Mouse (Mus musculus) thymus, adult 2 months (tissue): ENCODE measurements around the gene Cfi. TPM values are rescaled to one million over a fixed set of nuclear protein-coding genes. Genes with fewer than 3 reads are reported as not detected.

ENCODE experiments used
- DNase-seq: peaks from one replicate; pipeline ENCODE4 v3.0.0; 2021
- H3K27ac ChIP-seq: fragments of 200-500 bp; 2 replicates; pipeline ENCODE4 v1.5.1; 2012; ENCODE audit warnings: low read length, control low read depth; ENCODE audit not compliant: control insufficient read depth, insufficient read depth
- H3K27me3 ChIP-seq: fragments of 200-500 bp; 2 replicates; pipeline ENCODE4 v1.6.1; 2012; ENCODE audit warnings: mild to moderate bottlenecking, low read length, moderate library complexity, mixed read lengths; ENCODE audit not compliant: control insufficient read depth, insufficient read depth
- H3K36me3 ChIP-seq: fragments of 200-500 bp; 2 replicates; pipeline ENCODE4 v1.6.1; 2012; ENCODE audit warnings: mild to moderate bottlenecking, low read length, moderate library complexity; ENCODE audit not compliant: control insufficient read depth, insufficient read depth
- H3K4me1 ChIP-seq: fragments of 200-500 bp; replicated peaks from 2 replicates; pipeline ENCODE4 v1.6.1; 2012; ENCODE audit warnings: low read length; ENCODE audit not compliant: control insufficient read depth, insufficient read depth
- H3K4me3 ChIP-seq: fragments of 200-500 bp; 2 replicates; pipeline ENCODE4 v1.5.1; 2012; ENCODE audit warnings: mild to moderate bottlenecking, low read length, control low read depth, moderate library complexity; ENCODE audit not compliant: control insufficient read depth, insufficient read depth
- CTCF ChIP-seq: fragments of 200-500 bp; IDR thresholded peaks from 2 replicates; pipeline ENCODE4 v1.5.1; 2012; ENCODE audit warnings: mild to moderate bottlenecking, control low read depth, low read length, moderate library complexity, borderline replicate concordance; ENCODE audit not compliant: control insufficient read depth, poor library complexity, insufficient read depth; ENCODE audit errors: extremely low read depth
- POLR2A ChIP-seq: fragments of 200-500 bp; IDR thresholded peaks from 2 replicates; pipeline ENCODE4 v1.6.1; 2012; ENCODE audit warnings: mild to moderate bottlenecking, low read length, control low read depth, moderate library complexity; ENCODE audit not compliant: control insufficient read depth, poor library complexity, insufficient read depth; ENCODE audit errors: extremely low read depth
- WGBS: fragments of 180-500 bp; shearing (Covaris S2); methylation state at CpG from one replicate; pipeline ENCODE4 v1.1.7; 2018; 5-methylcytosine and 5-hydroxymethylcytosine counted together
- polyA plus RNA-seq: library from polyadenylated mRNA; depleted of rRNA; stranded (reverse); fragments of >200 nt; gene quantifications from 2 replicates; pipeline ENCODE4 v1.2.3, GENCODE M21; 2012; rRNA removed

The Cfi gene
- 0.22 and 0.54 TPM in 2 replicates for polyA plus RNA-seq

DNA sequence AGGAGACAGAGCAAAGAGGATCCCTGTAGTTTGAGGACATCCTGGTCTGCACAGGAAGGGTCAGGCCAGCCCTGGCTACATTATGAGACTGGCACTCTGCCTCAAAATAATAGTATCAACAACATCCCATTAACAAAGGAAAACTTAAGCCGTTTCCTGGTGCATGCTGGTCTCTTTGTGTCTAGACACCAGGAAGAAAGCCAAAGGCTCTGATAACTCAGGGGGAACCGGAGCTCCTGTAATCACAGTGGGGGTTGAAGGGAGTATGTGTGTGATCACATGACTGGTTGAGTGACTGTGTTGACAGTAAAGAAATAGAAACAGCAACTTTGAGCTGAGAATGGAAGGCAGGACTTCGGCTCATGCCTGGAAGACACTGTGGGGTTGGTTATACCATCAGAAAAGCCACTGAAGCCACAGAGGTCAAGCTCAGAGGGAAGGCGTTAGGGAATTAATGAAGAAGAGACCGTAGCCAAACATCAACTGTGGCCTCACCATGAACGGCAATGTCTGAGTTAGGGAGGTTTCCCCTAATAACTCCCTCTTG lies at the start of gene Cfi:
Gene Cfi (plus strand): TSS at position 497 of the 547 bp plus-strand sequence.
- 69% methylated on average over 6 of the region's 6 CpGs for WGBS
- Histone ChIP-seq H3K36me3 (no peaks in the 10 kb centered on the region), H3K27ac (no peak within 1 kb of the TSS), H3K4me1 (0 out of 2 replicates have a peak, but pooled peaks cover 2% of the 10 kb centered on the region), H3K4me3 (no peak within 1 kb of the TSS), H3K27me3 (no peaks in the 10 kb centered on the region)
- TF ChIP-seq CTCF (no peak), POLR2A (no peak)
- no peak for DNase-seq

- 98% methylated on average over 5 of the region's 5 CpGs for WGBS
- DNase-seq: no peak
- TF ChIP-seq POLR2A: no peak
- no peak for TF ChIP-seq CTCF
- no peaks in the 10 kb centered on the region for H3K36me3 ChIP-seq
- no peaks in the 10 kb centered on the region for H3K27me3 ChIP-seq
- H3K4me3 ChIP-seq: no peak overlapping the region
- no peak overlapping the region for H3K27ac ChIP-seq
- H3K4me1 ChIP-seq: no peaks in the 10 kb centered on the region
These were observed 41.9 kb upstream of the Cfi start for GRCm38 (mm10) chr3:129793801-129794200.

DNA sequence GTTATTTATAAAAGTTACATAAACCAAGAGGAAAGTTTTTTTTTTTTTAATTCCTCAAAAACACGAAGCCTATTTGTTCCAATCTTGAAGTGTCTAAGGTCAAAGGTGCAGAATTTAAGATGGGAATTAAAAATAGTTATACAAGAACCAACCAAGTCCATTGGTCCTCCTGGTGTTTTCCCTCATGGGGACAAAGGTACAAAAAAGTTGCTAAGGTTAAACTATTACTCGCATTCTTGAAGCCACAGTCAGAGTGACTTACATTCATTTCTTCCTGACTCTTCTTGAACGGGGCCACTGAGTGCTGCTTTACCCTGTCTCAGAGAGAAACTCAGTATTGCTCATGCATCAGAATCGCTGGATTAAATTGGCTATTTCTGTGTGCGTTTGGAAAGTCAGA lies 38.3 kb upstream of the Cfi start:
- Histone ChIP-seq H3K27ac (no peak overlapping the region), H3K27me3 (no peaks in the 10 kb centered on the region), H3K4me1 (no peaks in the 10 kb centered on the region), H3K36me3 (no peaks in the 10 kb centered on the region), H3K4me3 (no peak overlapping the region)
- 86% methylated on average over 5 of the region's 5 CpGs for WGBS
- no peak for DNase-seq
- TF ChIP-seq POLR2A (no peak), CTCF (no peak)

DNA sequence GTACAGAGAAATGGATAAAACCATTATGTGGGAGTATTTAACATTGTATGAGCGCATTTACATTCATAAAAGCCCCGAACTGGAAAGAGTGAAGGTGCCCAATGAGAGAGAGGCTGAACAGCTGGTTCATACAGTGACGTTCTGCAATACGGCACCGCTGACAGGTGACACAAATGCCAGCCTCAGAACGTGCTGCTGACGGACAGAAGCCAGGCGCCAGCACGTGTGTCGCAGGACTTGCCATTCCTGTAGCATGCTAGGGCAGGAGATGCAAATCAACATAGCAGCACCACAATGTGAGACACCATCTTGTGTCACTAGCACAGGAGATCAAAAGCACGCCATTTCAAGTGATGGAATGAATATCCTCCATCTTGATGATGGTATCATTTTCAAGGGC lies 37.1 kb upstream of the Cfi start:
- no peak overlapping the region for H3K4me3 ChIP-seq
- H3K27ac ChIP-seq: no peak overlapping the region
- no peaks in the 10 kb centered on the region for H3K36me3 ChIP-seq
- no peak for TF ChIP-seq POLR2A
- no peak for TF ChIP-seq CTCF
- no peak for DNase-seq
- H3K27me3 ChIP-seq: no peaks in the 10 kb centered on the region
- WGBS: 89% methylated on average over 11 of the region's 11 CpGs
- no peaks in the 10 kb centered on the region for H3K4me1 ChIP-seq

DNA sequence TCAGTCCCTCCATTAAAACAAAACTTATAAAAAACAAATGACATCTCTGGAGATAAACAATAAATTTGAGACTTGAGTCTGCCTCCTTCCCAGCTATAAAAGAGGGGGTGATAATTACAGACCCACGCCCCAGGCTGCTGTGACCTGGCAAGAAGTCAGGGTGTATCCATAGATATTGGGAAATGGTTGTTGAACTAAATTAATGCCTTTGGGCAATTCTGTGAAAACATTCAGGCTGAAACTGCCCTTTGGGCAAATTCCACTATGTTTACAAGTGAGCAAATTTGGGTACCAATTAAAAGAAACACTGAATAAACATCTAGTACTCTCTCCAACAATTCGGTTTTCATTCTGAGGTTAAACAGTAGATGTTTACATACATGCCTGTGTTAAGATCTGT lies 36.7 kb upstream of the Cfi start:
- Histone ChIP-seq H3K4me1 (no peaks in the 10 kb centered on the region), H3K27ac (no peak overlapping the region), H3K27me3 (no peaks in the 10 kb centered on the region), H3K4me3 (no peak overlapping the region), H3K36me3 (no peaks in the 10 kb centered on the region)
- TF ChIP-seq CTCF (no peak), POLR2A (no peak)
- no peak for DNase-seq
- 96% methylated on average over 2 of the region's 2 CpGs for WGBS

DNA sequence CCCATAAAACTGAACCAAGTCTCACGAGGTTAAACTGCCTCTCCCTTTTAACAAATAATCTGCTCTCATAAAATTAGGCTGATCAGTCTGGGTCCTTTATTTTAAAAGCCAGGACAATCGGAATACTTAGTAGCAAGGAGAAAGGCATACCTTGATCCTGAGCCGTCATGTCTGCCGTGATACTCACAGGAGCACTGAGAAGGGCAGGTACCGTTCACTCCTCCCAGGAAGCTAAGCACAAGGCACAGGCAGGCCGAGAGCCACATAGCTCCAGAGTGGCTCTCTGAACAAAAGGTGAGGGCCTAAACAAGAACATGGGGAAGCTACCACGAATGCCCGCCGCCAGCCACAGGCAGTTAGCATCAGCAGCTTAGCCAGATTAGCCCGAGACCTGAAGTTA lies 31.9 kb upstream of the Cfi start, which contains the start of gene Lrit3:
Gene Lrit3 (minus strand): TSS at position 266 of the 400 bp plus-strand sequence.
- no peak within 1 kb of the TSS for H3K4me3 ChIP-seq
- H3K4me1 ChIP-seq: no peaks in the 10 kb centered on the region
- 90% methylated on average over 10 of the region's 10 CpGs for WGBS
- DNase-seq: no peak
- H3K36me3 ChIP-seq: no peaks in the 10 kb centered on the region
- H3K27ac ChIP-seq: no peak within 1 kb of the TSS
- TF ChIP-seq POLR2A (no peak), CTCF (no peak)
- H3K27me3 ChIP-seq: no peaks in the 10 kb centered on the region

DNA sequence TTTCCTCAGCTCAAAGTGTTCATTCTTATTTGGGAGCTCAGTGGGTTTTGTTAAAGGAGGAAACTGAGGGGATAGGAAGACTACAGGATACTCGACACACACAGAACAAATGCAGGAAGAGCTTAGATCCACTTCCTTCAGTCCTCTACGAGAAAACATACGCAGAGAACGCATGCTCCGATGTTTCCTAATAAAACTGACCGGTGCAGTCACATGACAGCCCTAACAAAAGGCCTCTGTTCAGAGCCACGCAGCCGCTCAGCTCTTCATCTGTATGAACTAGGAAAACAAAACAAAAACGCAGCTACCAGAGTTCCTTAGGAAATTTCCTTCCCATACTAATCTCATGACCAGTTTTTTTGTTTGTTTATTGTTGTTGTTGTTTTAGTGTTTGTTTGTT lies 14.8 kb upstream of the Cfi start:
- TF ChIP-seq CTCF: no peak
- TF ChIP-seq POLR2A: no peak
- Histone ChIP-seq H3K27me3 (no peaks in the 10 kb centered on the region), H3K27ac (no peak overlapping the region), H3K36me3 (peaks cover 15% of the 10 kb centered on the region; the same call in 1 of the 2 replicates), H3K4me1 (no peaks in the 10 kb centered on the region), H3K4me3 (no peak overlapping the region)
- DNase-seq: no peak
- WGBS: 90% methylated on average over 9 of the region's 9 CpGs
